Mouse (Mus musculus) layer of hippocampus, adult 9-10 months (tissue): ENCODE data around the gene Ush2a.

Source experiments
- DNase-seq: peaks from one replicate; pipeline ENCODE4 v3.0.0; 2022; ENCODE audit warnings: low spot score

Gene Ush2a

GRCm38 (mm10) chr1:188261903-188262682 lies at the start of gene Ush2a:
Ush2a (plus strand) TSS chr1:188262023.
- DNase-seq = no peak

- no peak for DNase-seq
These were observed 46.8 kb upstream of the Ush2a start for GRCm38 (mm10) chr1:188214885-188215611.

- DNase-seq = peak; percentile 4
These were observed 40.5 kb upstream of the Ush2a start for GRCm38 (mm10) chr1:188221226-188221792.

- no peak for DNase-seq
These were observed 28.6 kb upstream of the Ush2a start for GRCm38 (mm10) chr1:188233036-188233724.

- DNase-seq = no peak
These were observed 23.2 kb upstream of the Ush2a start for GRCm38 (mm10) chr1:188238636-188239035.

- DNase-seq = no peak
These were observed 20.1 kb upstream of the Ush2a start for GRCm38 (mm10) chr1:188241766-188242165.

- DNase-seq = no peak
These were observed 4.3 kb upstream of the Ush2a start for GRCm38 (mm10) chr1:188257500-188257899.

GRCm38 (mm10) chr1:188260259-188261107 lies 1.3 kb upstream of the Ush2a start:
- DNase-seq = no peak

- no peak for DNase-seq
These were observed 5.4 kb downstream of the Ush2a start for GRCm38 (mm10) chr1:188267127-188267722.

- no peak for DNase-seq
These were observed 7.2 kb downstream of the Ush2a start for GRCm38 (mm10) chr1:188269071-188269470.

GRCm38 (mm10) chr1:188313303-188313702 lies 51.5 kb downstream of the Ush2a start:
- DNase-seq = no peak

GRCm38 (mm10) chr1:188316574-188316973 lies 54.8 kb downstream of the Ush2a start:
- DNase-seq = no peak

- no peak for DNase-seq
These were observed 58.4 kb downstream of the Ush2a start for GRCm38 (mm10) chr1:188320204-188320603.

- DNase-seq = no peak
These were observed 59.7 kb downstream of the Ush2a start for GRCm38 (mm10) chr1:188321534-188321933.

GRCm38 (mm10) chr1:188330406-188330805 lies 68.6 kb downstream of the Ush2a start:
- no peak for DNase-seq

- no peak for DNase-seq
These were observed 72.1 kb downstream of the Ush2a start for GRCm38 (mm10) chr1:188333936-188334335.

- DNase-seq = no peak
These were observed 85.9 kb downstream of the Ush2a start for GRCm38 (mm10) chr1:188347762-188348161.

GRCm38 (mm10) chr1:188354726-188355125 lies 92.9 kb downstream of the Ush2a start:
- no peak for DNase-seq

- no peak for DNase-seq
These were observed 101.7 kb downstream of the Ush2a start for GRCm38 (mm10) chr1:188363548-188363947.

GRCm38 (mm10) chr1:188385180-188385579 lies 123.4 kb downstream of the Ush2a start:
- no peak for DNase-seq

- no peak for DNase-seq
These were observed 124.0 kb downstream of the Ush2a start for GRCm38 (mm10) chr1:188385733-188386261.
